Mouse (Mus musculus): ENCODE data around the gene Slc39a10. TPM values are rescaled to one million over a fixed set of nuclear protein-coding genes. Genes with fewer than 3 reads are reported as not detected.

Slc39a10 gene
- polyA plus RNA-seq, 1 experiment: 4.0 TPM

GRCm38 (mm10) chr1:46914349-46914748 lies 21.7 kb upstream of the Slc39a10 start:
- H3K4me3 ChIP-seq (replicated peaks; ENCODE audit: control insufficient read depth, low read depth, low read length): no peak overlapping the region
- TF ChIP-seq CTCF (IDR thresholded peaks at IDR 0.05; ENCODE audit: control insufficient read depth, insufficient read depth, low read length): peak; percentile 15; the same call in 1 of the 2 replicates
- no peak for TF ChIP-seq POLR2A (IDR thresholded peaks at IDR 0.05; ENCODE audit: borderline replicate concordance, control insufficient read depth, low read depth, low read length)
- WGBS: 61% methylated on average over 1 of the region's 1 CpGs
- H3K4me1 ChIP-seq (ENCODE audit: control insufficient read depth, insufficient read depth, low read length): no peaks in the 10 kb centered on the region
- no peak overlapping the region for H3K27ac ChIP-seq (ENCODE audit: control insufficient read depth, insufficient read depth, low read depth, low read length, poor library complexity)

GRCm38 (mm10) chr1:46912506-46913156 lies 20.0 kb upstream of the Slc39a10 start:
- no peak for TF ChIP-seq CTCF (IDR thresholded peaks at IDR 0.05; ENCODE audit: control insufficient read depth, insufficient read depth, low read length)
- TF ChIP-seq POLR2A (IDR thresholded peaks at IDR 0.05; ENCODE audit: borderline replicate concordance, control insufficient read depth, low read depth, low read length): no peak
- Histone ChIP-seq H3K4me1 (ENCODE audit: control insufficient read depth, insufficient read depth, low read length) (no peaks in the 10 kb centered on the region), H3K27ac (ENCODE audit: control insufficient read depth, insufficient read depth, low read depth, low read length, poor library complexity) (no peak overlapping the region), H3K4me3 (replicated peaks; ENCODE audit: control insufficient read depth, low read depth, low read length) (no peak overlapping the region)
- WGBS: 85% methylated on average over 1 of the region's 1 CpGs

- H3K4me3 ChIP-seq (replicated peaks; ENCODE audit: control insufficient read depth, low read depth, low read length): no peak overlapping the region
- no peak overlapping the region for H3K27ac ChIP-seq (ENCODE audit: control insufficient read depth, insufficient read depth, low read depth, low read length, poor library complexity)
- TF ChIP-seq POLR2A (IDR thresholded peaks at IDR 0.05; ENCODE audit: borderline replicate concordance, control insufficient read depth, low read depth, low read length) (no peak), CTCF (IDR thresholded peaks at IDR 0.05; ENCODE audit: control insufficient read depth, insufficient read depth, low read length) (no peak)
- 79% methylated on average over 3 of the region's 3 CpGs for WGBS
- H3K4me1 ChIP-seq (ENCODE audit: control insufficient read depth, insufficient read depth, low read length): no peaks in the 10 kb centered on the region; the same call in 1 of the 2 replicates
Observed at GRCm38 (mm10) chr1:46910154-46910553, 17.5 kb upstream of the Slc39a10 start.

- Histone ChIP-seq H3K4me1 (ENCODE audit: control insufficient read depth, insufficient read depth, low read length) (no peaks in the 10 kb centered on the region; the same call in 1 of the 2 replicates), H3K27ac (ENCODE audit: control insufficient read depth, insufficient read depth, low read depth, low read length, poor library complexity) (no peak overlapping the region), H3K4me3 (replicated peaks; ENCODE audit: control insufficient read depth, low read depth, low read length) (no peak overlapping the region)
- 3% methylated on average over 5 of the region's 5 CpGs for WGBS
- TF ChIP-seq POLR2A (IDR thresholded peaks at IDR 0.05; ENCODE audit: borderline replicate concordance, control insufficient read depth, low read depth, low read length) (no peak), CTCF (IDR thresholded peaks at IDR 0.05; ENCODE audit: control insufficient read depth, insufficient read depth, low read length) (no peak)
Observed at GRCm38 (mm10) chr1:46905706-46906105, 13.1 kb upstream of the Slc39a10 start.

GRCm38 (mm10) chr1:46902102-46902683 lies 9.5 kb upstream of the Slc39a10 start:
- no peak overlapping the region for H3K4me3 ChIP-seq (replicated peaks; ENCODE audit: control insufficient read depth, low read depth, low read length)
- no peak for TF ChIP-seq CTCF (IDR thresholded peaks at IDR 0.05; ENCODE audit: control insufficient read depth, insufficient read depth, low read length)
- no peak for TF ChIP-seq POLR2A (IDR thresholded peaks at IDR 0.05; ENCODE audit: borderline replicate concordance, control insufficient read depth, low read depth, low read length)
- 79% methylated on average over 2 of the region's 2 CpGs for WGBS
- no peak overlapping the region for H3K27ac ChIP-seq (ENCODE audit: control insufficient read depth, insufficient read depth, low read depth, low read length, poor library complexity)
- H3K4me1 ChIP-seq (ENCODE audit: control insufficient read depth, insufficient read depth, low read length): no peaks in the 10 kb centered on the region; the same call in 1 of the 2 replicates

DNA sequence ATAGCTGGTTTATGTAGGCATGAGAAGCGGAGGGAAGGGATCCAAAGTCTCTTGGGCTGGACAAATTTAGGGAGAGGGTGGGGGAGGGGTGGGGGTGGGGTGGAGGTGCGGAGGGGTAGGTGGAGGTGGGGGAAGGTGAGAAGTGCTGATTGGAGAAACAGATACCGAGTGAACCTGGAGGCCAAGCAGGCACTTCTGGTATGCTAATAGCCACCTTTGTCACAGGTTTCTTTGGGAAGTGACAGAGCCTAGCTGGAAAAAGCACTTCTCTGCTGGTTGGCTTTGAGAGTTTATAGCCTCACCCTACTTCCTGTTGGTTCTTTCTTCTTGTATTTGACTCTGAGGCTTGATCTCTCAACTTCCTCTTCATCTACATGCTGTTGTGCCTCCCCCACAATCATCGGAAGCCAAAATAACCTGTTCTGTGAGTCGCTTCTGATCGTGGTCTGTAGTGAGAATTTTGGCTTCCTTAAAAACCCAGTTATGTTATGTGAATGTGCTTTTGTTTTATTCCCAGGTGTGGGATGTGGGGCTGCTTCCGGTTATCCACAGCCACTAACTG lies 1.7 kb upstream of the Slc39a10 start:
- no peak for TF ChIP-seq POLR2A (IDR thresholded peaks at IDR 0.05; ENCODE audit: borderline replicate concordance, control insufficient read depth, low read depth, low read length)
- no peak for TF ChIP-seq CTCF (IDR thresholded peaks at IDR 0.05; ENCODE audit: control insufficient read depth, insufficient read depth, low read length)
- Histone ChIP-seq H3K27ac (ENCODE audit: control insufficient read depth, insufficient read depth, low read depth, low read length, poor library complexity) (no peak overlapping the region), H3K4me1 (ENCODE audit: control insufficient read depth, insufficient read depth, low read length) (no peaks in the 10 kb centered on the region; the same call in 1 of the 2 replicates), H3K4me3 (replicated peaks; ENCODE audit: control insufficient read depth, low read depth, low read length) (no peak overlapping the region)
- 16% methylated on average over 7 of the region's 7 CpGs for WGBS

DNA sequence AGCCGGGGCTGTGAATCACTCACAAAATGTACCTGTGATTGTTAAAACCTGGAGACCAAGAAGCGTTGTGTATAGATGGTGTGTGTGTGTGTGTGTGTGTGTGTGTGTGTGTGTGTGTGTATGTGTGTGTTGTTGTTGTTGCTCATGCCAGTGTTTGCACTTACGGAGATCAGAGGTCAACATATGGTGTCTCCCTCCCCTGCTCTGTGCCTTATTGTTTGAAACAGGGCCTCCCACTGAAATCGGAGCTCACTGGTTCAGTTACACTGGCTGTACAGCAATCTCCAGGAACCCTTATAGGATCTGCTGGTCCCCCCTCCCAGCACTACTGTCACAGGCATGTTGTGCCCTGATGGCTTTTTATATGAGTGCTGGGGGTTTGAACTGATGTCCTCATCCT lies 3.9 kb downstream of the Slc39a10 start:
- Histone ChIP-seq H3K4me3 (replicated peaks; ENCODE audit: control insufficient read depth, low read depth, low read length) (no peak overlapping the region), H3K27ac (ENCODE audit: control insufficient read depth, insufficient read depth, low read depth, low read length, poor library complexity) (no peak overlapping the region), H3K4me1 (ENCODE audit: control insufficient read depth, insufficient read depth, low read length) (no peaks in the 10 kb centered on the region)
- TF ChIP-seq POLR2A (IDR thresholded peaks at IDR 0.05; ENCODE audit: borderline replicate concordance, control insufficient read depth, low read depth, low read length) (no peak), CTCF (IDR thresholded peaks at IDR 0.05; ENCODE audit: control insufficient read depth, insufficient read depth, low read length) (no peak)
- 90% methylated on average over 4 of the region's 4 CpGs for WGBS

- no peak overlapping the region for H3K27ac ChIP-seq (ENCODE audit: control insufficient read depth, insufficient read depth, low read depth, low read length, poor library complexity)
- H3K4me1 ChIP-seq (ENCODE audit: control insufficient read depth, insufficient read depth, low read length): no peaks in the 10 kb centered on the region
- TF ChIP-seq CTCF (IDR thresholded peaks at IDR 0.05; ENCODE audit: control insufficient read depth, insufficient read depth, low read length) (no peak), POLR2A (IDR thresholded peaks at IDR 0.05; ENCODE audit: borderline replicate concordance, control insufficient read depth, low read depth, low read length) (no peak)
- 77% methylated on average over 2 of the region's 2 CpGs for WGBS
- no peak overlapping the region for H3K4me3 ChIP-seq (replicated peaks; ENCODE audit: control insufficient read depth, low read depth, low read length)
Observed at GRCm38 (mm10) chr1:46888324-46888723, 4.3 kb downstream of the Slc39a10 start.
